Mouse (Mus musculus) liver, postnatal 0 days (tissue): ENCODE measurements around the gene Cttnbp2nl.

Source experiments
- CTCF ChIP-seq: sonication (generic); IDR thresholded peaks from 2 replicates; pipeline ENCODE4 v1.5.1; 2016; ENCODE audit warnings: antibody characterized with exemption, low read depth
- EP300 ChIP-seq: IDR thresholded peaks from 2 replicates; pipeline ENCODE4 v1.6.1; 2016; ENCODE audit warnings: antibody characterized with exemption, low read depth, mild to moderate bottlenecking

GRCm38 (mm10) chr3:105090981-105091380 is 38.0 kb upstream of the Cttnbp2nl start:
- TF ChIP-seq EP300 (no peak), CTCF (peak; percentile 62)
